Mouse (Mus musculus) liver, embryonic 14.5 days (tissue): ENCODE results near the gene Zap70.

Experiments used
- CTCF ChIP-seq: IDR thresholded peaks from 2 replicates; pipeline ENCODE4 v1.5.1; 2016; ENCODE audit warnings: antibody characterized with exemption, low read depth, control low read depth
- EP300 ChIP-seq: IDR thresholded peaks from 2 replicates; pipeline ENCODE4 v1.6.1; 2016; ENCODE audit warnings: antibody characterized with exemption, low read depth

- TF ChIP-seq CTCF (no peak), EP300 (no peak)
Measured at GRCm38 (mm10) chr1:36797481-36797880, 35.9 kb downstream of the Zap70 start.
